Mouse (Mus musculus): ENCODE measurements around the gene Trim46.

GRCm38 (mm10) chr3:89230561-89230960 lies 15.5 kb downstream of the Trim46 start:
- no peak for TF ChIP-seq ZC3H11A (IDR thresholded peaks at IDR 0.05; ENCODE audit: borderline replicate concordance, low read depth, low read length)
- TF ChIP-seq ZNF384 (IDR thresholded peaks at IDR 0.05; ENCODE audit: low read depth, low read length), result no peak

All from ES-E14 (cell line).